Mouse (Mus musculus) heart, adult 2 months (tissue): ENCODE data around the gene Dcps. TPM values are rescaled to one million over a fixed set of nuclear protein-coding genes. Genes with fewer than 3 reads are reported as not detected.

ENCODE experiments used
- DNase-seq, 2 experiments: peaks; one replicate each; pipeline ENCODE4 v3.0.0; 2021
- H3K27ac ChIP-seq: fragments of 200-600 bp; 2 replicates; pipeline ENCODE4 v1.8.1; 2022
- H3K27me3 ChIP-seq: fragments of 200-500 bp; 2 replicates; pipeline ENCODE4 v1.6.1; 2012; ENCODE audit warnings: mild to moderate bottlenecking, low read length, inconsistent platforms, mixed read lengths; ENCODE audit not compliant: control insufficient read depth, insufficient read depth
- H3K36me3 ChIP-seq: fragments of 200-500 bp; 2 replicates; pipeline ENCODE4 v1.6.1; 2012; ENCODE audit warnings: low read length, inconsistent platforms; ENCODE audit not compliant: control insufficient read depth, insufficient read depth
- H3K4me1 ChIP-seq: fragments of 200-500 bp; 2 replicates; pipeline ENCODE4 v1.6.1; 2011; ENCODE audit warnings: low read length; ENCODE audit not compliant: control insufficient read depth, insufficient read depth
- H3K4me3 ChIP-seq: fragments of 200-600 bp; 2 replicates; pipeline ENCODE4 v1.8.1; 2022
- H3K79me2 ChIP-seq: fragments of 200-500 bp; replicated peaks from 2 replicates; pipeline ENCODE4 v1.6.1; 2012; ENCODE audit warnings: mild to moderate bottlenecking, inconsistent platforms, low read length, moderate library complexity, mixed read lengths; ENCODE audit not compliant: control insufficient read depth, insufficient read depth
- H3K9ac ChIP-seq: fragments of 200-500 bp; 2 replicates; pipeline ENCODE4 v1.6.1; 2012; ENCODE audit warnings: low read depth, mild to moderate bottlenecking, control low read depth, inconsistent platforms, low read length, mixed read lengths
- CTCF ChIP-seq: fragments of 200-600 bp; IDR thresholded peaks from 2 replicates; pipeline ENCODE4 v1.8.1; 2022; ENCODE audit warnings: antibody characterized with exemption, mild to moderate bottlenecking, moderate library complexity
- EP300 ChIP-seq: fragments of 200-500 bp; IDR thresholded peaks from 2 replicates; pipeline ENCODE4 v1.6.1; 2011; ENCODE audit warnings: low read depth, low read length, control low read depth; ENCODE audit not compliant: insufficient read depth
- POLR2A ChIP-seq: fragments of 200-500 bp; IDR thresholded peaks from 2 replicates; pipeline ENCODE4 v1.6.1; 2011; ENCODE audit warnings: mild to moderate bottlenecking, low read depth, low read length, control low read depth; ENCODE audit not compliant: insufficient read depth
- WGBS: fragments of 180-500 bp; shearing (Covaris S2); methylation state at CpG from one replicate; pipeline ENCODE4 v1.1.7; 2018; 5-methylcytosine and 5-hydroxymethylcytosine counted together
- intact Hi-C: fragments of 180-260 bp; cut with DNase I; formaldehyde crosslinking; loops from one replicate; pipeline ENCODE4 v1.15.1; 2025
- polyA plus RNA-seq: library from polyadenylated mRNA; depleted of rRNA; stranded (reverse); fragments of >200 nt; gene quantifications from 2 replicates; pipeline ENCODE4 v1.2.3, GENCODE M21; 2012; rRNA removed
- total RNA-seq, 2 experiments: library from RNA; stranded (reverse); gene quantifications; 2 replicates each; pipeline ENCODE4 v1.2.3; 2021

Gene Dcps
- total and polyA plus RNA-seq, 3 experiments: 14.4 to 21.3 (median 15.1) TPM

DNA sequence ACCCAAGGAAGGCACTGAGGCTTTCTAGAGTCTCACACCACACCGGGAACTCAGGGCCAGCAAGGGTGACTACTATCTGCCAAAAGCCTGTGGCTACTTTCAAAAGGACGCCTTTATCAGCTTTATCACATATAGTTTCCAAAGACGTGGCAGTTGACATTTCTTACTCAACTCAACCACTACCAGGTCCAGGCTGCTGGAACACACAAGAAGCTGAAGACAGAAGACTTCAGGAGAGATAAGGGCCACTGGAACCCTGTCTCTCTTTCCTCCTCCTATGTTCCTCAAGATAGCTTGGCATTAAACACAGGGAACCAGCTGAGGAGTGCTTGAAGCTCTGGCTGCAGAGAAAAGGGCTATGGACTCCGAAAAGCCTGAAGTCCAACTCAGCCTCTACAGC is 78.0 kb downstream of the Dcps start:
- no peak for TF ChIP-seq CTCF
- TF ChIP-seq POLR2A: no peak
- TF ChIP-seq EP300: no peak
- Histone ChIP-seq H3K27me3 (no peaks in the 10 kb centered on the region), H3K79me2 (peaks cover 4% of the 10 kb centered on the region), H3K9ac (no peak overlapping the region), H3K4me1 (peaks cover 6% of the 10 kb centered on the region), H3K27ac (no peak overlapping the region), H3K4me3 (no peak overlapping the region), H3K36me3 (peaks cover 4% of the 10 kb centered on the region)
- intact Hi-C loops: no loop called here
- DNase-seq: peak; percentile 2 to 14
- WGBS: 48% methylated on average over 4 of the region's 4 CpGs

GRCm38 (mm10) chr9:35095726-35096125 is 80.1 kb downstream of the Dcps start:
- DNase-seq: peak; percentile 2 to 11
- WGBS: 89% methylated on average over 1 of the region's 1 CpGs
- Histone ChIP-seq H3K79me2 (peaks cover 2% of the 10 kb centered on the region), H3K36me3 (peaks cover 4% of the 10 kb centered on the region), H3K9ac (no peak overlapping the region), H3K27ac (no peak overlapping the region), H3K27me3 (no peaks in the 10 kb centered on the region), H3K4me3 (no peak overlapping the region), H3K4me1 (peaks cover 6% of the 10 kb centered on the region)
- intact Hi-C loops: no loop called here
- TF ChIP-seq EP300 (no peak), CTCF (no peak), POLR2A (no peak)

DNA sequence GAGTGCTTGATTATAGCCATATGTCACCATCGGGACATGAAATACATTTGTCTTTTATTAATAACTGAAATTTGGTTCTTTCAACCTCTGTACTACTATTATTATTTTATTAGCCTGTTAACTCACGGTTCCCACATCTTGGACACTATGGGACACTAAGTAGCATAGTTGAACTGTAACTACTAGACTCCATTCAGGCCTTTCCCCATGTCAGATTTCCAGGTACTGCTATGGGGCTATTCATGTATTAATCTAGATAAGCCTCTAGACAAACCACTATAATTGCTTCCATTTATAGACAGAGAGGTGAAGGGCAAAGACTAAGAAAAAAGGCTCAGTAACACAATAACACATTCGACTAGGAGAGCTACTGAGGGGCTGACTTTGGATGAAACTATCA is 82.5 kb downstream of the Dcps start:
- intact Hi-C loops: no loop called here

GRCm38 (mm10) chr9:35092904-35093303 is 83.0 kb downstream of the Dcps start:
- DNase-seq: no peak
- whole genome bisulfite sequencing: 87% methylated on average over 2 of the region's 2 CpGs
- no peaks in the 10 kb centered on the region; the same call in 1 of the 2 replicates for H3K36me3 ChIP-seq
- no peak overlapping the region for H3K4me3 ChIP-seq
- no peak overlapping the region for H3K9ac ChIP-seq
- TF ChIP-seq POLR2A (no peak), CTCF (no peak), EP300 (no peak)
- H3K79me2 ChIP-seq: peaks cover 5% of the 10 kb centered on the region
- no peaks in the 10 kb centered on the region for H3K27me3 ChIP-seq
- peaks cover 2% of the 10 kb centered on the region for H3K4me1 ChIP-seq
- no peak overlapping the region for H3K27ac ChIP-seq
- intact Hi-C loops: no loop called here

More for the DNA sequence above, 82.5 kb downstream of the Dcps start:
- no peak for DNase-seq
- peaks cover 5% of the 10 kb centered on the region for H3K79me2 ChIP-seq
- no peaks in the 10 kb centered on the region; the same call in 1 of the 2 replicates for H3K36me3 ChIP-seq
- TF ChIP-seq EP300: no peak
- no peak for TF ChIP-seq POLR2A
- TF ChIP-seq CTCF: no peak
- H3K4me1 ChIP-seq: peaks cover 5% of the 10 kb centered on the region
- WGBS: 84% methylated on average over 3 of the region's 3 CpGs
- no peak overlapping the region for H3K4me3 ChIP-seq
- H3K27ac ChIP-seq: no peak overlapping the region
- H3K27me3 ChIP-seq: no peaks in the 10 kb centered on the region
- no peak overlapping the region for H3K9ac ChIP-seq

Other genes starting within 250 kb of the Dcps start
- 10 to 100 TPM; 26.1 to 29.5 TPM for gene St3gal4, start 56.8 kb downstream of the Dcps start, total RNA-seq
- 8.6 and 11.9 TPM in 2 replicates for gene St3gal4, start 56.8 kb downstream of the Dcps start, polyA plus RNA-seq
- 10 to 100 TPM; 82.4 to 96.3 TPM for gene Srpr, start 24.1 kb upstream of the Dcps start, total RNA-seq
- gene Srpr, start 24.1 kb upstream of the Dcps start, polyA plus RNA-seq: 67.6 and 105 TPM in 2 replicates
- gene Tirap, start 24.2 kb upstream of the Dcps start, total RNA-seq: 1 to 10 TPM; 4.9 to 6.5 TPM
- 9.5 and 11.0 TPM in 2 replicates for gene Tirap, start 24.2 kb upstream of the Dcps start, polyA plus RNA-seq
- 10 to 100 TPM; 70.4 to 75.6 TPM for gene Foxred1, start 35.0 kb upstream of the Dcps start, total RNA-seq
- gene Foxred1, start 35.0 kb upstream of the Dcps start, polyA plus RNA-seq: 56.8 and 100 TPM in 2 replicates
- gene Fam118b, start 91.7 kb upstream of the Dcps start, total RNA-seq: 10 to 100 TPM; 15.2 to 15.9 TPM
- 13.8 and 17.3 TPM in 2 replicates for gene Fam118b, start 91.7 kb upstream of the Dcps start, polyA plus RNA-seq
- 10 to 100 TPM; 12.2 to 12.7 TPM for gene Rpusd4, start 91.8 kb upstream of the Dcps start, total RNA-seq
- gene Rpusd4, start 91.8 kb upstream of the Dcps start, polyA plus RNA-seq: 10.9 and 12.0 TPM in 2 replicates
- gene Cdon, start 245.1 kb upstream of the Dcps start, total RNA-seq: 10 to 100 TPM in 1 of 2 experiments, 1 to 10 TPM in 1; 9.7 to 10.2 TPM
- gene Cdon, start 245.1 kb upstream of the Dcps start, polyA plus RNA-seq: 6.0 and 10.9 TPM in 2 replicates